Mouse (Mus musculus) gastrocnemius, adult 8-10 months (tissue): ENCODE results near the gene Cops7a. TPM values are rescaled to one million over a fixed set of nuclear protein-coding genes. Genes with fewer than 3 reads are reported as not detected.
A peak's percentile ranks its signal among the peaks of the same experiment; 100 is the strongest.

ENCODE experiments used
- DNase-seq, 2 experiments: peaks; one replicate each; pipeline ENCODE4 v3.0.0; 2022; ENCODE audit warnings: low spot score in 2 of 2
- total RNA-seq, 4 experiments: library from RNA; stranded (reverse); gene quantifications; 2 replicates each; pipeline ENCODE4 v1.2.4; 2022

Gene Cops7a
- total RNA-seq: 100 to 1,000 TPM; 122 to 142 (median 131) TPM

GRCm38 (mm10) chr6:124965088-124965719, at the start of gene Cops7a:
Gene Cops7a (minus strand): TSS chr6:124965538.
- peak; percentile 91 to 93 for DNase-seq

GRCm38 (mm10) chr6:125009181-125010073, 44.1 kb upstream of the Cops7a start:
- peak; percentile 57 to 75 for DNase-seq

- no peak for DNase-seq
Measured at GRCm38 (mm10) chr6:125009129-125009180, 43.6 kb upstream of the Cops7a start, which contains the start of gene Zfp384. Gene Zfp384 (plus strand): TSS chr6:125009145.

GRCm38 (mm10) chr6:125008586-125009128, 43.3 kb upstream of the Cops7a start:
- peak; percentile 96 to 97 for DNase-seq

GRCm38 (mm10) chr6:125008060-125008459, 42.7 kb upstream of the Cops7a start:
- DNase-seq: no peak

- DNase-seq: no peak
Measured at GRCm38 (mm10) chr6:125005086-125005485, 39.7 kb upstream of the Cops7a start.

GRCm38 (mm10) chr6:125003706-125004105, 38.4 kb upstream of the Cops7a start:
- no peak for DNase-seq

- DNase-seq: no peak
Measured at GRCm38 (mm10) chr6:124999546-124999945, 34.2 kb upstream of the Cops7a start.

GRCm38 (mm10) chr6:124999091-124999490, 33.8 kb upstream of the Cops7a start:
- DNase-seq: no peak

- no peak for DNase-seq
Measured at GRCm38 (mm10) chr6:124998066-124998465, 32.7 kb upstream of the Cops7a start.

GRCm38 (mm10) chr6:124996551-124997501, 31.5 kb upstream of the Cops7a start, which contains the start of gene Pianp:
Gene Pianp (plus strand): TSS chr6:124996694.
- DNase-seq: peak in 1 of 2 experiments; percentile 17

GRCm38 (mm10) chr6:124995831-124996403, 30.6 kb upstream of the Cops7a start:
- DNase-seq: no peak

- no peak for DNase-seq
Measured at GRCm38 (mm10) chr6:124995246-124995645, 29.9 kb upstream of the Cops7a start.

GRCm38 (mm10) chr6:124993876-124994275, 28.5 kb upstream of the Cops7a start:
- DNase-seq: no peak

GRCm38 (mm10) chr6:124993365-124993764, 28.0 kb upstream of the Cops7a start:
- no peak for DNase-seq

GRCm38 (mm10) chr6:124992241-124992640, 26.9 kb upstream of the Cops7a start:
- no peak for DNase-seq

GRCm38 (mm10) chr6:124967766-124968165, 2.4 kb upstream of the Cops7a start:
- DNase-seq: peak; percentile 7 to 15

GRCm38 (mm10) chr6:124966466-124967118, 1.3 kb upstream of the Cops7a start:
- DNase-seq: no peak

- no peak for DNase-seq
Measured at GRCm38 (mm10) chr6:124965747-124966146, 409 bp upstream of the Cops7a start.

GRCm38 (mm10) chr6:124964638-124965037, 700 bp downstream of the Cops7a start:
- peak in 1 of 2 experiments; percentile 5 for DNase-seq

GRCm38 (mm10) chr6:124961021-124961420, 4.3 kb downstream of the Cops7a start:
- DNase-seq: no peak
